Mouse (Mus musculus) urinary bladder, adult 18-20 months (tissue): ENCODE results near the gene Pde4dip.

Experiments
- DNase-seq, 2 experiments: peaks; one replicate each; pipeline ENCODE4 v3.0.0; 2022; ENCODE audit warnings: low spot score in 2 of 2, mixed read lengths in 2 of 2

The Pde4dip gene

DNA sequence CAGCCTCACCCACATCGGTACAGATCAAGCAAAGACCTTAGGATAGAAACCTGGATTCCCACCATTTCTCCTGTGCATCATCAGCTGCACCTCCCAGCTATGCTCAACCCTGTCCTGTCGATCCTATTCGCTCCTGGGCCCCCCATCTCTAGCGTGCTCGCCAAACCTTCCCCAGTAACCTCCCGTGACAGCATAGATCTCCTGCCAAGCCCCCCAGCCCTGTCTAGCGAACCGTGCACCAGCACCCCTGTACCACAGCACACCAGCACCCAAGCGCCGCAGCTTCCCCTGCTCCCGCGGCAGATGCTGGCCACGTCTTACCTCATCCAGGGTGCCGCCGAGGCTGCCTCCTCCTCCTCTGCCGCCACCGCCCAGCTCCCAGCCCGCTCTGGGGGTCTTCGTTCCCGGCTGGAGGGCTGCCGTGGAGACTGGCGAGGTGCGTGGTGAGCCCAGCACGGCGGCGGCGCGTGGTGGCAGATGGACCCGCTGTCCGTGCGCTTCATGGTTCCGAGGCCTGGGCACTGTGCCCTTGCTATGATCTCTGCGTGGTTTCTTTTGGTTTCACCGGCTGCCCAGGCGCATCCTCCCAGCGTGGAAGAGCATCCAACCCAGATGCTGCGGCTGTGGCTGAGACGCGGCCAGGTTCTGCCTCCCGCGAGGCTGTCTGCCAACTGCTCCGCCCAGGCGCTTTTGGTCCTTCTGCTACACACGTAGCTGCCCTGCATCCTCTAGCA, at the start of gene Pde4dip:
Gene Pde4dip, minus strand, starts transcription at position 540 of the 734 bp plus-strand sequence.
- DNase-seq: no peak

DNA sequence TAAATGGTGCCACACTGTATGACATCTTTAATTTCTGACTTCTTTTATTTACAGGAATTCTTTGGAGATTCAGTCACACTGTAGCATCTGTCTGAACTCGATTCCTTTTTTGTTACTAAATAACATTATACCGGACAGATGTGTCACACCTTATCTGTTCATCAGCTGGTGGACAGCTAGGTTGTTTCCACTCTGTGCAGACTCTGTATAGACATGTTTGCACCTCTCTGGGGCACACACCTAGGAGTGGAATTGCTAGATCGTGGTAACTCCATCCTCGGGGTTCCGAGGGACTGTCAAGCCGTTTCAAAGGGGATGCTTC, 49.4 kb upstream of the Pde4dip start:
- no peak for DNase-seq

DNA sequence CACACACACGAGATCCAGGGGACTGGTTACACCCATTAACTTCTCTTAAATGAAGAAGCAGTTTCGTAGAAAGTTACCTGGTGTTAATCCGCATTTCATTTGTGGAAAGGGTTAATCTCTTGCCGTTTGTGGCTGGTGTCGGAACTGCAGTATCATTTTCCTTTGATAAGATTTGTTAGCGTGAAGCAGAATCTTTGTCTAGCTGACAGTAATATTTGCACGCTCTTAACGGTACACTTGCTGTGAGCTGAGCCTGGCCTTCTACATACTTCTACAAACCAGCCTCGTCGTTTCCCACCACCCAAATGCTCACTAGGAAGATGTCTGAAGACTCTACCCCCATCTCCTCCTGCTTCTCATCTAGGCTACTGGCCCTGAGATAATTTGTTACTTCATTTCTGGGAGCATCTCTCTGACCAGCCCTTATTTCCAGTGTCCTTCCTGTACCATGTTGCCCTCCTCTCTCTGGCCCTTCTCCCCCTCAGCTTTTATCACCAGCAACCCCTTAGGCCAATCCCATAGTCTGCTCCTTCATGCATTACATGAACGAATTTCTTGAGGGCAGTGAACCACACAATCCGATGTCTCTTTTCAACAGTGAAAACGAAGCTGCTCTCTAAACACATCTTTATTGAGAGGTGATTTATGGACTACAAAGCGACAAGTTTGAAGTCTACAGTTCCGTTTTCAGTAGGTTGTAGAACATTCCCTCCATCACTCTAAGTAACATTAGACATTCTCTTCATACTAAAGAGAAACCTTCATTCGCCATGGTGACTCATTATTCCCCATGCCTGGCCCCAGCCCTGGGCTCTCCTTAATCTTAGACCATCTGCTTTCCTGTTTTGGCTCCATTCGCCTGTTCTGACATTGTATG, 48.8 kb upstream of the Pde4dip start:
- DNase-seq: no peak

DNA sequence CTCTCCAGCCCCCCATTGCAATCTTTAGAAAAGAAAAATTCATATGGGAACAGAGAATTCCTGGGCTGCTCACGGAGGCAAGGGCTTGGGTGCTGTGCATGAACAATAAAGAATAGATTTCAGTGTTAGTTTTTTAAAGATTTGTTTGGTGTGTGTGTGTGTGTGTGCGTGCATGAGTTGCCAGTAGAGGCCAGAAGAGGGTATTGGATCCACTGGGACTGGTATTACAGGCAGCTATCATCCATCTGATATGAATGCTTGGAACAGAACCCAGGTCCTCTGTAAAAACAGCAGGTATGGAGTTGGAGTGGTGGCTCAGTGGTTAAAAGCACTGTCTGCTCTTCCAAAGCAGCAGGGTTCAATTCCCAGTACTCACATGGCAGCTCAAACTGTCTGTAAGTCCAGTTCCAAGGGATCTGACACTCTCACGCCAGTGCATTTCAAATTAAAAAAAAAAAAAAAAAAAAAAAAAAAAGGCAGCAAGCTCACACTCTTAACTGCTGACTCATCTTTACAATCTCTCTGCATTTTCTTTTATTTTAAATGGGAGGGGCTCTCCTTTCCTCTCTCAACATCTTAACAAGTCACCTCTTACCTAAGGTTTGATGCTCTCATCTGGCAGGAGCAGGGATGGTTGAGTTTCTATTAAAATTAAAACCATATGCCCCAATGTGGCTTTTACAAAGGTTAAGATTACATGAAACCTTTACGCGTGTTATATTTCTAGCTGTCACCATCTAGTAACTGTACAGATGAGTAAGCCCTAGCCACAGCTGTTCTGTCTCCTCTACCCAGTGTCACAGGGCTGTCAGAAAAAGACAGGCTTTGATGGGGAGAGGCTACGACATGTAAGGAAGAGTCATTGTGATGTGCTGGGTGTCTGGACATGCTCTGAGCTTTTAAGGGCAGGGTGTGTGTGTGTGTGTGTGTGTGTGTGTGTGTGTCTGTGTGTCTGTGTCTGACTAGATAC, 46.1 kb upstream of the Pde4dip start:
- DNase-seq: no peak

DNA sequence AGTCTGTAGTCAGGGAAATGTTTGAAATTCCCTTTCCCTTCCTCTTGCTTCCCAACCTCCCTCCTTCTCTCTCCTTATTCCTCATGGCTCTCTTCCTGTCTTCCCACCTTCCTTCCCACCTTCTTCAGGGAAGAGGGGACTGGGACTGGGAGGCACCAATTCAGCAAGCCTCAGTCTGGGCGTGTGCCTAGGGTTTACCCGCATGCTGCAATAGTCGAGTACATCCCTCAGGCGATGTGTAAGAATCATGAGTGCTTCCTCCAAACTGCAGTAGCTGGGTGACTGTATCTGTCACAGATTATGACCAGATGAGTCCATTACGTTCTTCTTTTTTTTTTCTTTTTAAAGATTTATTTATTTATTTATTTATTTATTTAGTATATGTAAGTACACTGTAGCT, 45.3 kb upstream of the Pde4dip start:
- no peak for DNase-seq

DNA sequence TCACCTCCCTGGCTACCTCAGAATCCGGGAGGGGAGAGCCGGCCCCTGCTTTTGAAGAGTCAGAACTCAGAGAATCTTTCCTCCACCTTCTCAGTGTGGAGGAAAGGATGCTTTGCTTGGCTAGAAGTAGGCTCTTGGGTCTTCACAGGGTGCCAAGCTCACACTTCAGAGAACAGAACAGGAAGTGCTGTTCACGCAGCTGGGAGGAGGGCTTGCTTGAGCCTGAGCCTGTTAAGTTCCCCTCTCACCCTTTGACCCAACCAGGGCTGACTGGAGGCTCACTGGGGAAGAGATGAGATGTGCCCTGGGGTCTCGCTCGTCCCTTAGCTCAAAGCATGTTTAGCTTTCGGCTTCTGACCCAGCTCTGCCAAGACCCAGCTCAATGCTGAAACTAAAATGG, 44.7 kb upstream of the Pde4dip start:
- no peak for DNase-seq

DNA sequence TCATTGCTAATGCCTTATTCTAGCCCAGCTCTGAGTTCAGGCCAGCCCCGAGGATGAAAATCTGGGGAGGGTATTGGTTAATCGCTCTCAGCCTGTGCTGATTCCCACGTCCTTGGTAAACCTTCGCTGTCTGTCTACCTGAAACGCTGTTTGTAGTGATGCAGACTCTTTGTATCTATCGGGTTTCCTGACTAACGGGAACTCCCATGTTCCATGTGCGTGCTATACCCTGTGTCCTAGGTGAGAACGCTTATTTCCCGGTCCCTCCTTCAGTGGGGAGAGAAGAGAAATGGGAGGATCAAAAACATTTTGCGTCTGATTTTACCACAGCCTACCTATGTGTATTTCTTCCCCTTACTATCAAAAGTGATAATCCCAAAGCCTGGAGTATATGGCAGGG, 44.3 kb upstream of the Pde4dip start:
- no peak for DNase-seq

DNA sequence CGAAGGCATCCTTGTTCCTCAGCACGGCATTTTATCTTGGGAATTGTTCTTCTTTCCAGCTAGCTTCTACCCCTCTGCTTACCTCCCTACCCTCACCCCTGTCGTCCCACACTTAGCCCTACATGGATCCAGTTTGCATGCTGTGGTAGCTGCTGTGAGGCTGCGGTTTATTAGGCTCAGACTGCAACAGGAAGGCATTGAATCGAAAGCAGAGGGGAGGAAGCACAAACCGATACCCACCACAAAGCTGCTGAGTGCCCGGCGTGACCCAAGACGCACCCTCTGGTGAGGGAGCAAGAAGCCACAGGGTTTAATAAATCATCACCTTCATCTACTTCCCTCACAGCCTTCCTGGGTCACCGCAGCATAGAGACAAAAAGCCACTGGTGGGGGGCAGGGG, 43.6 kb upstream of the Pde4dip start:
- no peak for DNase-seq

DNA sequence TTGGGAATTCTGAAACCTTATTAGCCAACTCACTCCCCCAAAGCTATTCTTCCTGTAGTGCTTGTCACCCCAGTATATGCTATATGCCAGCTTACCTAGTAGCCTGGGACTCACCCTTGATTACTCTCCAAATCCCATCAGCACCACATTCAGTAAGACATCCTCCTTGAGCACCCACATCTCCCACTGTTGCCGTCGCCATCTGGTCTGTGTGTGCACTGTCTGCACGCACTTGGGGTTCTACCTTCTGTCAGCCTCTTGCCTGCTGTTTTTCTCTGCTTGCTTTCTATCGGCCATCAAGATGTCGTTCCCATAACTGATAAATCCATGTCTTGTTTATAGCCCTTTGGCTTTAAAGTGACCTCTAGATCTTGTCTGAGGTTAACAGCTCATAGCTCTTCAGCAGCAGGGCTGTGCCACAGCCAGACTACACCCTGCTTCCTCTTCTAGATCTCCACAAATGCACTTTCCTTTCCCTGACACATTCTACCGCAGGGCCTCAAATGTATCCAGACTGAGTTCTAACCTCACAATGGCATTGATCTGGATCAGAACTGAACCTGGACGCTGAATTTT, 42.9 kb upstream of the Pde4dip start:
- no peak for DNase-seq

DNA sequence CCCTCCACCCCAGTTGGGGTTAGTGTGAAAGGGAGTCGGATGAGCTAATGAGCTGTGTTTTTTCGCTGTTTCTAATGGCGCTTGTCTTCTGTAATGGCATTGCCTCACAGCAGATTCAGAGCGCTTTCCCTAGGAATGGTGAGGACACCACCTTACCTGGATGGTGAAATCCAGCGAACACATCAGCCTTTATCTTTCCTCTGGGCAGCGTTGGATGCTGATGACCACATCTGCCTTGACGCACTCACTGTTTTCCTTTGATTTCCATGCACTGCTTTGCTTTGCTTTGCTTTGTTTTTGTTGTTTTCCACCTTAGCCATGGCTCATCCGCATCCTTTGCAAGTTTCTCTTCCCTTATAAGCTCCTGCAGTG, 42.3 kb upstream of the Pde4dip start:
- DNase-seq: no peak

DNA sequence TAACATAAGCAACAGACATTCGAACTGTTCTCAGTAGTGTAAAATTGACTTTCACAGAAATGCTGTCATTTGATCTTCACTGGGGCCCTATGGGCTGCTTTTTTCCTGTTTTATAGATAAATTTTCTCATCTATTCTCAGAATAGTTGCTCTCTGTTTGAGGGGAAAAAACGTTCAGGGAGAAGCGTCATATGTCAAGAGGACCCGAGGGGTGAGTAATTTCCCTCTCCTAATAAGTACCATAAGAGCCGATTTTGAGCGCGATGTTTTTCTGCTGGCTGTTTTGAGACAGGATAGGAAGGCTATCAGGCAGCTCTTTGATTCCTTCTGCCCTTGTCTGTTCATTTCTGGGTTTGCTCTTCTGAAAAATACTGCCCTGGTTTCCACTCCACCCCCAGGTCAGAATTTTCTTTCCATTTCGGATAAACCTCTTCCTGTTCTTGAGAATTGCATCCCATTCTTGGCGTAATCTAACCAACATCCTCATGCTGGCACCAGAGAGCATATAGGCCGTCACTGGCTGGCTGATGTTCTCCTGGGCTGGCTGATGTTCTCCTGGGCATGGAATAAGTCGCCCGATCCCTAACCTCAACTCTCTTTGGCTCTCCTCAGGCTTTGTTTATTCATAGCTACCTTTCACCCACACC, 41.8 kb upstream of the Pde4dip start:
- no peak for DNase-seq

DNA sequence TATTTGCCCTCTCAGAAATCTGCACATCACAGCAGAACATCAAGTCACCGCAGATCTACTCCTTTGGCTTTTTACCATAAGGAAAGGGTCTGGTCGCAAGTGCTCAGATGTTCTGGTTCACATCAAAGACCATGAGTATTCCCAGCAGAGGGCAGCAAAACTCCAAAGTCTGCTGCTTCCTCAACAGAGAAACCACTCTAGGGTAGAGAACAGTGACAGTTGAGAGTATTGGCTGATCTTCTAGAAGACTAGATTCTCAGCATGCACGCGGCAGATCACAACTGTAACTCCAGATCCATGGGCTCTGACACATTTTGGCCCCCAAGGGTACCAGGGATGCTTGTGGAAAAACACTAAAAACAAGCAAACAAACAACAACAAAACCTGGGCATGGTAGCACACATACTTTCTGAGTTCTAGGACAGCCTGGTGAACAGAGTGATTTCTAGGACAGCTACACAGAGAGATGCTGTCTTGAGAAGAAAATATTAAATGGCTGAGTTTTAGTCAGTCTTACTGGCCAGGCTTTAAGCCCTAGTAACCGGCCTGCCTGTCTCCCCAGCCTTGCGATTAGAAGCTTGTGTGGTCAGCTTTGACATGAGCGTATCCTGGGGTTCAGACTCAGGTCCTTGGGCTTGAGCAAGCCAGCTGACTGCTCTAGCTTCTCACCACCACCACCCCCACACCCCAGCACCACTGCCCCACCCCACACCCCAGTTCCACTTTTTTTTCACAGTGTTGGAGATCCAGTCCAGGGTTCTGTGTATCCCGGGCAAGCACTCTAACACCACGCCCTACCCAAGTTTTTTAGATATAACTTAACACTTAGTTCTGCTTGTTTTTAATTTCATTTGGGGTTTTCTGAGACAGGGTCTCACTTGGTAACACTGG, 40.7 kb upstream of the Pde4dip start:
- peak; percentile 55 to 59 for DNase-seq

DNA sequence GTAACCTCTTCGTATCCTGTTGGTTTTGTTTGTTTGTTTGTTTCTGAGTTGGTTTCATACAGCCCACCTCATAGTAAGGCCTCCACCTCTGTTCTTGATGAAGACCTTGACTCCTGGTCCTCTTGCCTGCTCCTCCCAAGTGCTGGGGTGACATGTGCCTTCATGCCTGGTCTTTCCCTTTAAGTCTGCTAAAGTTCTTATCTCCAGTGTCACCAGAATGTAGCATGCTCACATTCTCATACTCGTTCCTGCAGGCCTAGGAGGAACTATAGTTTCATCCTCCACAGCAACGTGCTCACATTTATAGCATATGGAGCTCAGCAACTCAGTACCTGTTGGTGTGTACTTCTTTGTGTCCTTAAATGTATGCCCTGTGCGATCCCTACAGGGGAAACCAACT, 38.8 kb upstream of the Pde4dip start:
- DNase-seq: no peak

DNA sequence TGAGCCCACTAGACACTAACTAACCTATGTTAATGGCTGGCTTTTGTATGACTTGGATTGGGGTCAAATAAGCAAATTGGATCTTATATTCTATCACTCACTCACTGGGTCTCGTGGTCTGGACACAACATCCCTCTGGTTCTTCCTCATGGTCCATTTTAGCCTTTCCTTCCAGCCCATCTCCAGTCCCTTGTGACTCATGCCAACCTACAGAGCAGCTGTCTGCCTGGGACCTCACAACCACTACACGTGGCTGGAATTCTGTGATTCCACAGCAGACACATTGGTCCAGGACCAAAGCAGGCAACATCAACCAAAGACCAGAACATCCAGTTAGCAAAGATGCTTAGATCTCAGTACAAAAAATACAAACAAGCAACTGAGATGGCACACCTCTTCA, 36.7 kb upstream of the Pde4dip start:
- no peak for DNase-seq

DNA sequence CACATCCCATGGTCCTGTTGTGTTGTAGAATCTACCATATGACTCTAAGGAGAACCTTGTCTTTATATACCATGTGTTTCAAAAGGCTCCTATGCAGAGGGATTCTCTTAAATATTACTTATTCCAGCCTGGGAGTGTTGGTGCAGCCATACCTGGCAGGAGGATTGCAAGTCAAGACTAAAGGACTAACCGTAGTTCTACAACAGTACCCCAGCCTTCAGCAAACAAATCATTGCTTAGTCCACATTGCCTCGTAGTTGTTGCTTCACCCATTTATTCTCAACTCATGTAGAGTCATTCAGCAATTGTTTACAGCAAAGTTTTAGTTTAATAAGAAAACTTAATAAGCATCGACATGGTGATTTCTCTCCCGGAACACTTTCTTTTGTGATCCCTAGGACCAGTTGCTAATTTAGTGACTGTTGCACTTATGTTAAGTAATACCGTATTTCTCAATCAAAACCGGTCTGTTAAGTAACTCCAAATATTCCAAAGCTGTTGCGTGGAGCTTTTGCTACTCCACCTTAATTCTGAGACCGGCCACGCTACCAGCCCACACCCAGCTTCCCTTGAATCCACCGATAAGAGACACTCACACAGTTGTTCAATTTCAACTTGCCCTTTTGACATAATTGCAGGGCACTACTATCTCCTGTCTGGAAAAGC, 30.5 kb upstream of the Pde4dip start:
- no peak for DNase-seq

DNA sequence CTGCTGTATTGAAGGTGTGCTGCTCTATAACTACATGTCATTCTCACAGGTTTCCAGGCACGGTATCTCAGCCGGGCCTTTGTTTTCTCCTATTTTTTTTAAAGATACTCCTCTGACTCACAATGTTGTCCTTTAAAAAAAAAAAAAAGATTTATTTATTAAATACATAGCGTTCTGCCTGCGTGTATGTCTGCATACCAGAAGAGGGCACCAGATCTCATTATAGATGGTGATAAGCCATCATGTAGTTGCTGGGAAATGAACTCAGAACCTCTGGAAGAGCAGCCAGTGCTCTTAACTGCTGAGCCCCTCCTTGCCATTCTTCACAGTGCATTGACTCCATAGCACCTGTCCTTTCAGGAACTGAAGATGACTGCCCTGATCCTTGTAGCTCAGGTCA, 26.6 kb upstream of the Pde4dip start:
- DNase-seq: no peak

DNA sequence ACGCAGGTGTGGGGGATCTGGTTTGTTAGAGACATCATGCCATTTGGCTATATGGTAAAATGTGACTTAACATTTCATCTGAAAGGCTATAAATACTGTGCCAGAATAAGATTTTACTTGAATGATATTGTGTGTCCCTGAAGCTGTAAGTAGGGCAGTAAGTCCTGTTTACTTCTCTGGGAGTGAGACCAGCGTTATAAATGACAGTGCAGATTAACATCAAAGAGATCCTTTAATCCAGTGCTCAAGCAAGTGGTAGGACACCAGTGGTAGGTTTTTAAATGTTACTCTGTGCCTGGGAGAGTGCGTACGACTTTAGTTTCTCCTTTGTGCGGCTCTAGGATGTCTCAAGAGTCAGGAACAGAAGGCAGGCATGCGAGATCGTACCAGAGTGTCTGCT, 22.6 kb upstream of the Pde4dip start:
- DNase-seq: no peak

DNA sequence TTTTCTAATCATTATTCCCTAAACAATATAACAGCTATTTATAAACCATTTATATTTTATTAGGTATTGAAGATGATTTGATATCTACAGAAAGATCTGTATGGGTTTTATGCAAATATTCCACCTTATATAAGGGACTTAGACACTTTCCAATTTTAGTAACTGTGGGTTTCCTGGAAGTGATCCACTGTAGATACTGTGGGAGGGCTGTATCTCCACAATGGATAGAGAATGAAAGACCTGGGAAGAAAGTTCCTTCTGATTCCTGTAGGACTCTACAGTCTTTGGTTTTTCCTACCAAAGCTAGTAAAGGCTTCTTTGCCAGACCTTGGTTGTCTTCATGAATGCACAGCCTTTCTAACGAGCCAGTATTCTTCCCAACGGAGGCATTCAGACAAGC, 21.2 kb upstream of the Pde4dip start:
- no peak for DNase-seq

DNA sequence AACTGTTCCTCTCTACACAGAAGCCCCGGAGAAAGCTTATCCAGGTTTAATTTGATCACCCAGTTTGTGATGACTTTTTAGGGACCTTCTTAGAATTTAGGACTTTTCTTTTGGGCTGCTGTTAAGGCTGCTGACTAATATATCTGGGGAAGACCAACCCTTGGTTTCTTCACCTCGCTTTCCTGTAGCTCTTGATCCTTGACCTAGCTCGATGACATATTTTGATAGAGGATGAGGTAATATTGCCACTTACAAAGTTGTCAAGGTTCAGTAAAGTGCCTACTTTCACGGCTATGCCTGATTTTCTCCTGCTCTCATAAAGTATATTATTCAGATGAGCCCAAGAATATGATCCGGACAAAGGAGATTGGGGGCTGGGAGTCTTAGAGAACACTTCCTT, 13.1 kb upstream of the Pde4dip start:
- DNase-seq: no peak
